Mouse (Mus musculus): ENCODE measurements around the gene Acbd3. TPM values are rescaled to one million over a fixed set of nuclear protein-coding genes. Genes with fewer than 3 reads are reported as not detected.

The Acbd3 gene
- polyA plus RNA-seq, 1 experiment from 2014 or later = 25.3 TPM

- 59% methylated on average over 3 of the region's 3 CpGs for WGBS
- no peak for ATAC-seq (ENCODE audit: insufficient number of reproducible peaks, insufficient read depth, low FRiP score, low TSS enrichment, low read depth)
- no peak overlapping the region for H3K27ac ChIP-seq
These were observed 48.8 kb downstream of the Acbd3 start for GRCm38 (mm10) chr1:180774664-180775063.

DNA sequence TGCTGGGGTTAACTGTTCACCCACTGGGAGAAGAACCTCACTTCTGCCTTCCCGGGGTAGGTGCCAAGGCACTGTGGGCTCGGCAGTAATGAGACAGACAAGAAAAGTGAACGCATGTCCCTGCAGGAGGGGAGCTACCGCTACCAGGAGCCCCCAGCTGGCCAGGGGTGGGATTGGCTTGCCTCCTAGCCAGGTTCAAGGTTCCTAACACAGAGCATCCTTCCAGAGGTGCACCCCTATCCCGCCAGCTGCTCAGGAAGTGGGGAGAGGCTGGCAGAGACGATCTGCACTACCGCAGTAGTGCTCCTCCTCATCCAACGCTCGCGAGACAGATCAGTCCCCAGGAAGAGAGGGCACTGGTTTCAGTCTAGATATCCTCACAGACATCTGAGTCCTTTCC is 49.5 kb downstream of the Acbd3 start:
- Histone ChIP-seq H3K36me3 (no peaks in the 10 kb centered on the region), H3K4me3 (replicated peaks) (no peak overlapping the region), H3K4me2 (no peak overlapping the region), H3K27ac (no peak overlapping the region), H3K27me3 (no peaks in the 10 kb centered on the region; the same call in 1 of the 2 replicates), H3K9ac (replicated peaks) (no peak overlapping the region), H3K9me3 (peaks cover 6% of the 10 kb centered on the region; the same call in 1 of the 2 replicates), H3K4me1 (replicated peaks) (peaks cover 20% of the 10 kb centered on the region)
- no peak for ATAC-seq (ENCODE audit: insufficient number of reproducible peaks, insufficient read depth, low FRiP score, low TSS enrichment, low read depth)
- WGBS = 80% methylated on average over 10 of the region's 10 CpGs

More at GRCm38 (mm10) chr1:180774664-180775063, 48.8 kb downstream of the Acbd3 start:
- Histone ChIP-seq H3K4me1 (replicated peaks) (peaks cover 20% of the 10 kb centered on the region), H3K27me3 (no peaks in the 10 kb centered on the region; the same call in 1 of the 2 replicates), H3K36me3 (no peaks in the 10 kb centered on the region), H3K4me3 (replicated peaks) (no peak overlapping the region), H3K9ac (replicated peaks) (no peak overlapping the region), H3K9me3 (peaks cover 6% of the 10 kb centered on the region; the same call in 1 of the 2 replicates), H3K4me2 (no peak overlapping the region)

GRCm38 (mm10) chr1:180775849-180776493 is 50.1 kb downstream of the Acbd3 start:
- WGBS = 65% methylated on average over 6 of the region's 6 CpGs
- Histone ChIP-seq H3K9ac (replicated peaks) (no peak overlapping the region), H3K4me2 (no peak overlapping the region), H3K27me3 (no peaks in the 10 kb centered on the region; the same call in 1 of the 2 replicates), H3K36me3 (no peaks in the 10 kb centered on the region), H3K9me3 (peaks cover 6% of the 10 kb centered on the region; the same call in 1 of the 2 replicates), H3K27ac (peak overlapping the region; percentile 98; the same call in 1 of the 2 replicates), H3K4me1 (replicated peaks) (peaks cover 20% of the 10 kb centered on the region), H3K4me3 (replicated peaks) (no peak overlapping the region)
- no peak for ATAC-seq (ENCODE audit: insufficient number of reproducible peaks, insufficient read depth, low FRiP score, low TSS enrichment, low read depth)

DNA sequence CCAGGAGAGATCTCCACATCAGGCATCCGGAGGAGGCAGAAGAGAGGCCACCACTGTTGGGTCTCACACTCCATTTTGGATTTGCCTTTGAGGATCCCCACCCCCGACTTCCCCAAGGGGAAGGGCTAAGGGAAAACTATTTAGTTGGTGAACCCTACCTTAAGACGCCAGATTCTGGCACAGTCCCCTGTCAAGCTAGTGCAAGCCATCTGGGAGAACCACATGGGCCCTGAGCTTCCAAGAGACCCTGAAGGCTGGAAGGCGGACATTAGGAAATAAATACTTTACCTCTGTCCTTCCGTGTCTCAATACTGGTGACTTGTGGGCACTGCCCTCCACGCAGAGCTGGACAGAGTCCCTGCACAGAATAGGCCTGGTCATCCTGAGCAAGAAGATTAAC is 50.7 kb downstream of the Acbd3 start:
- peak overlapping the region; percentile 98; the same call in 1 of the 2 replicates for H3K27ac ChIP-seq
- no peak overlapping the region for H3K9ac ChIP-seq (replicated peaks)
- H3K36me3 ChIP-seq = no peaks in the 10 kb centered on the region
- H3K27me3 ChIP-seq = no peaks in the 10 kb centered on the region; the same call in 1 of the 2 replicates
- peak overlapping the region; percentile 80 for H3K4me2 ChIP-seq
- peaks cover 6% of the 10 kb centered on the region; the same call in 1 of the 2 replicates for H3K9me3 ChIP-seq
- ATAC-seq (ENCODE audit: insufficient number of reproducible peaks, insufficient read depth, low FRiP score, low TSS enrichment, low read depth) = no peak
- peaks cover 20% of the 10 kb centered on the region for H3K4me1 ChIP-seq (replicated peaks)
- 80% methylated on average over 6 of the region's 6 CpGs for WGBS
- H3K4me3 ChIP-seq (replicated peaks) = no peak overlapping the region

GRCm38 (mm10) chr1:180777289-180777659 is 51.4 kb downstream of the Acbd3 start:
- H3K4me3 ChIP-seq (replicated peaks) = peak overlapping the region; percentile 65
- ATAC-seq (ENCODE audit: insufficient number of reproducible peaks, insufficient read depth, low FRiP score, low TSS enrichment, low read depth) = peak; percentile 20; the same call in 1 of the 2 replicates
- H3K36me3 ChIP-seq = no peaks in the 10 kb centered on the region
- WGBS = 1% methylated on average over 10 of the region's 10 CpGs
- peaks cover 6% of the 10 kb centered on the region; the same call in 1 of the 2 replicates for H3K9me3 ChIP-seq
- peak overlapping the region; percentile 98 for H3K27ac ChIP-seq
- H3K4me1 ChIP-seq (replicated peaks) = peaks cover 20% of the 10 kb centered on the region
- H3K9ac ChIP-seq (replicated peaks) = peak overlapping the region; percentile 89
- H3K4me2 ChIP-seq = peak overlapping the region; percentile 80
- H3K27me3 ChIP-seq = no peaks in the 10 kb centered on the region; the same call in 1 of the 2 replicates

DNA sequence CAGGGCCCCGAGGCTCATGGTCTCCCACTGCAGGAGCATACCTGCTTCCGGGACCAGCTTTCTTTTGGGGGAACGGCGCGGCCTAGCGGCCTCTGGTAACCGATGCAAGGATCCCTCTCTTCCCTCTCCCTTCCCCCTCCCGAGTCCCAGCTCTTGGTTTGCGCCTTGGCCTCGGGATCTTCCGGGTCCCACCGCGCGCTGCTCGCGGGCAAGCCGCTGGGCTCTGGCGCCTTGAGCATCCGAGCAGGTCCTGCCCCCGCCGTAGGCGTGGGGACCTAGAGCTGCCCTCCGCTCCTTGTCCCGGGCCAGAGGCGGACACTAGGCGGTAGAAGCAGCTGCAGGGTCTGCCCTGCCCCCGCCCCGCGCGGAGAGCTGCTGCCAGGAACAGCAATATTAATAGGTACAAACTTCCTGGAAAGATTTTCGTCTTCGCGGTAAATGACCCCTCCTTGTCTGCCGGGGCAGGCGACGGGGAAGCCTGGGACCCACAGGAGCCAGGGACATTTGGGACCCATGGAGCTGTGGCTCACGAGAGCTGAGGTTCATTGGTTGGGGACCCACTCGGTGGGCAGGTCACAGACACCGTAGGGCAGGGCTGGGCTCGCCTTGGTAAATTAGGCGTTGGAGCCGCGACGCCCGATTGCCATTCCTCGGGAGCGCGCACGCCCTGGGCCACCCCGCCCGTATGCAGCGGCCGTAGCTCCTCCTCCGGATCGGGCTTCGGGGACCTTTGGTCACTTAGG is 52.0 kb downstream of the Acbd3 start:
- peak overlapping the region; percentile 89 for H3K9ac ChIP-seq (replicated peaks)
- H3K4me2 ChIP-seq = peak overlapping the region; percentile 80
- H3K36me3 ChIP-seq = no peaks in the 10 kb centered on the region
- no peaks in the 10 kb centered on the region; the same call in 1 of the 2 replicates for H3K27me3 ChIP-seq
- peaks cover 6% of the 10 kb centered on the region; the same call in 1 of the 2 replicates for H3K9me3 ChIP-seq
- H3K4me3 ChIP-seq (replicated peaks) = peak overlapping the region; percentile 65
- H3K27ac ChIP-seq = peak overlapping the region; percentile 98
- peak; percentile 88 for ATAC-seq (ENCODE audit: insufficient number of reproducible peaks, insufficient read depth, low FRiP score, low TSS enrichment, low read depth)
- H3K4me1 ChIP-seq (replicated peaks) = peaks cover 20% of the 10 kb centered on the region
- under 1% methylated on average over 56 of the region's 56 CpGs for WGBS

DNA sequence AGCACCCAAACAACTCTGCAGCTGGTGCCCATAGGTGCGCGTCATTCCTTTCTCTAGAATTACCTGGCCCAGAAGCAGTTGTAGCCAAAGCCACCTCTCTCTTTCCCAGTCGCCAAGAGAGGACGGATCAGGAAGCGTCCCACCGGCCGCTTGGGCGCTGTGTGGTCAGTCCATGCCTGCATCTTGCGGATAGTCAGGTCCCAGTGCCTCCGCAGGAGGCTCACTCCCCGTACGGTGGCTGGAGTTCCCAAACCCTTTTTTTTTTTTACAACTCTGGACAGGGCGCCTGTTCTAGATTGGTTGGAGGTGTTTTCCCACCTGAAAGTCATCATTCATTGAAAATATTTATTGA is 52.5 kb downstream of the Acbd3 start:
- Histone ChIP-seq H3K27me3 (no peaks in the 10 kb centered on the region; the same call in 1 of the 2 replicates), H3K4me1 (replicated peaks) (peaks cover 20% of the 10 kb centered on the region), H3K9me3 (peaks cover 6% of the 10 kb centered on the region; the same call in 1 of the 2 replicates), H3K9ac (replicated peaks) (peak overlapping the region; percentile 89), H3K27ac (peak overlapping the region; percentile 98), H3K4me3 (replicated peaks) (peak overlapping the region; percentile 65), H3K36me3 (no peaks in the 10 kb centered on the region), H3K4me2 (peak overlapping the region; percentile 80)
- WGBS = 1% methylated on average over 13 of the region's 13 CpGs
- peak; percentile 15; the same call in 1 of the 2 replicates for ATAC-seq (ENCODE audit: insufficient number of reproducible peaks, insufficient read depth, low FRiP score, low TSS enrichment, low read depth)

DNA sequence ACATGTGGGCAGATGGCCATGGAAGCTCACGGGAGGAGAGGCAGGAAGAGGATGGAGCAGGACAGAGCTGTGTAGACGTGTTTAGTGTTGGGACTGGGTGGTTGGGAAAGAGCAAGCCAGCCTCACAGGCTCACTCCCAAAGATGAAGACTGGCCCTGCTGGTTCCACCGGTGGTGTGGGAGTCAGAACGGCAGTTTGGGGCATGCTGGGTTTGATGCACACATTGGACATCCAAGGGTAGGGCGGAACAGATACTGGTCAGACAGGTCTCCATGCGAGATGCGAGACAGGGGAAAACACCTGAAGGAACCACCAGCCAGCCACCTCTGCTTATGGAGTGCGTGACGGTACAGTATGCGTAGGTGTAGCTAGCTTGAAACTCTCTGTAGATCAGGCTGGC is 53.1 kb downstream of the Acbd3 start:
- WGBS = 88% methylated on average over 10 of the region's 10 CpGs
- Histone ChIP-seq H3K36me3 (no peaks in the 10 kb centered on the region), H3K4me3 (replicated peaks) (no peak overlapping the region), H3K9me3 (peaks cover 6% of the 10 kb centered on the region; the same call in 1 of the 2 replicates), H3K4me2 (peak overlapping the region; percentile 80), H3K27ac (no peak overlapping the region), H3K4me1 (replicated peaks) (peaks cover 20% of the 10 kb centered on the region), H3K9ac (replicated peaks) (no peak overlapping the region), H3K27me3 (no peaks in the 10 kb centered on the region; the same call in 1 of the 2 replicates)
- ATAC-seq (ENCODE audit: insufficient number of reproducible peaks, insufficient read depth, low FRiP score, low TSS enrichment, low read depth) = no peak

DNA sequence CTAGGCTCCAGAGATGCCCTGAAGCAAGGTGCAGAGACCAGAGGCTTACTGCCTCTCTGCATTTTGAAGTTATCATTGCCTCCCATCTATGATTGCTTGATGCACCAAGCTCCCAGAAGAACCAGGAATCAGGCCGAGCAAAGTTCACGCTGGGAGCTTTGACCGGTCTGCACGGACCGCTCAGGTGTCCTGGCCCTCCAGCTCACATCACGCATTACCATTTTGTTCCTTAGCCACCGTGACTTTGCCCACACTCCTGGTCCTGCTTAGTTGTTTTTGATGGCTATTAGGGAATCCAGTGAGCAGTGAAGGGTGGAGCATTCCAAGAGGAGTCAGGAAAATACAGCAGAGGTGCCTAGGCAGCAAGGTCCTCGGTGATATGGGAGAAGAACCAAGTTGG is 54.4 kb downstream of the Acbd3 start:
- no peaks in the 10 kb centered on the region; the same call in 1 of the 2 replicates for H3K27me3 ChIP-seq
- no peaks in the 10 kb centered on the region for H3K36me3 ChIP-seq

DNA sequence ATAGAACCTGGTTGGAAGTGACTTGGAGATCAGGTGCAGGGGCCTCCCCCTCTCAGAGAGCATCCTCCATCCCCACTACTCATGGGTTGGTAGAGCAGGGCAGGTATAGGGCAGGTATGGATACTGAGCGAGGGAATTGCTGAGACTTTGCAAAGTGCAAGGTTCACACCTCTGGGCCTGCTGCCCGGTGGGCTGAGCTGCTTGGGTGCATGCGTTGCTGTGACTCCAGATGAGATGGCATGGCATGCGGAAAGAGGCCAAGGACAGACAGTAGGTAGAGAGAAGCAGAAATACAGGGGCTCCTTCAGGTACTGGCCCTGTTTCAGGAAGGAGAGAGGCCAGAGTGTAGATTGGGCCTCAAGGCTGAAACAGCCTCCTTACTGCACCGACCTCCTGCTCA is 55.4 kb downstream of the Acbd3 start:
- no peak overlapping the region for H3K4me3 ChIP-seq (replicated peaks)
- H3K9me3 ChIP-seq = no peaks in the 10 kb centered on the region
- H3K4me2 ChIP-seq = no peak overlapping the region
- H3K27me3 ChIP-seq = no peaks in the 10 kb centered on the region; the same call in 1 of the 2 replicates
- H3K36me3 ChIP-seq = no peaks in the 10 kb centered on the region
- peaks cover 12% of the 10 kb centered on the region for H3K4me1 ChIP-seq (replicated peaks)
- 64% methylated on average over 5 of the region's 5 CpGs for WGBS
- H3K9ac ChIP-seq (replicated peaks) = no peak overlapping the region
- no peak overlapping the region for H3K27ac ChIP-seq
- ATAC-seq (ENCODE audit: insufficient number of reproducible peaks, insufficient read depth, low FRiP score, low TSS enrichment, low read depth) = no peak

More for the DNA sequence above, 54.4 kb downstream of the Acbd3 start:
- H3K27ac ChIP-seq = no peak overlapping the region
- no peak for ATAC-seq (ENCODE audit: insufficient number of reproducible peaks, insufficient read depth, low FRiP score, low TSS enrichment, low read depth)
- no peak overlapping the region for H3K9ac ChIP-seq (replicated peaks)
- WGBS = 88% methylated on average over 8 of the region's 8 CpGs
- H3K4me3 ChIP-seq (replicated peaks) = no peak overlapping the region
- H3K4me2 ChIP-seq = no peak overlapping the region
- no peaks in the 10 kb centered on the region for H3K9me3 ChIP-seq
- peaks cover 20% of the 10 kb centered on the region for H3K4me1 ChIP-seq (replicated peaks)

- whole genome bisulfite sequencing = 66% methylated on average over 9 of the region's 9 CpGs
- no peak overlapping the region for H3K4me3 ChIP-seq (replicated peaks)
- H3K4me1 ChIP-seq (replicated peaks) = no peaks in the 10 kb centered on the region
- H3K36me3 ChIP-seq = no peaks in the 10 kb centered on the region
- H3K27me3 ChIP-seq = no peaks in the 10 kb centered on the region; the same call in 1 of the 2 replicates
- H3K9me3 ChIP-seq = peaks cover 2% of the 10 kb centered on the region; the same call in 1 of the 2 replicates
- no peak for ATAC-seq (ENCODE audit: insufficient number of reproducible peaks, insufficient read depth, low FRiP score, low TSS enrichment, low read depth)
- no peak overlapping the region for H3K4me2 ChIP-seq
- H3K27ac ChIP-seq = no peak overlapping the region
- no peak overlapping the region for H3K9ac ChIP-seq (replicated peaks)
These were observed 57.2 kb downstream of the Acbd3 start for GRCm38 (mm10) chr1:180782906-180783579.

All from limb, embryonic 12.5 days (tissue).